Mouse (Mus musculus) liver, postnatal 0 days (tissue): ENCODE results near the gene Fam13c. TPM values are rescaled to one million over a fixed set of nuclear protein-coding genes. Genes with fewer than 3 reads are reported as not detected.

Source experiments
- ATAC-seq: fragments of 200-750 bp; cut with Nextera tagmentation; 2 replicates; pipeline ENCODE4 v1.8.0; 2017; ENCODE audit warnings: mild to moderate bottlenecking, moderate library complexity
- DNase-seq: peaks from one replicate; pipeline ENCODE4 v3.0.0-alpha.2; 2016
- H3K27ac ChIP-seq: fragments of 300-500 bp; sonication (generic); 2 replicates; pipeline ENCODE4 v1.5.1; 2014; ENCODE audit warnings: antibody characterized with exemption, moderate library complexity, mild to moderate bottlenecking, low read depth
- H3K27me3 ChIP-seq: fragments of 300-500 bp; sonication (generic); 2 replicates; pipeline ENCODE4 v1.6.1; 2014; ENCODE audit warnings: low read length, control low read depth, mixed read lengths; ENCODE audit not compliant: insufficient read depth
- H3K36me3 ChIP-seq: fragments of 300-500 bp; sonication (generic); replicated peaks from 2 replicates; pipeline ENCODE4 v1.6.1; 2014; ENCODE audit warnings: mild to moderate bottlenecking, control low read depth, low read length, moderate library complexity, mixed read lengths; ENCODE audit not compliant: insufficient read depth
- H3K4me1 ChIP-seq: fragments of 300-500 bp; sonication (generic); 2 replicates; pipeline ENCODE4 v1.6.1; 2014; ENCODE audit warnings: antibody characterized with exemption, mild to moderate bottlenecking, control low read depth; ENCODE audit not compliant: insufficient read depth
- H3K4me2 ChIP-seq: fragments of 300-500 bp; sonication (generic); 2 replicates; pipeline ENCODE4 v1.6.1; 2014; ENCODE audit warnings: low read depth, mild to moderate bottlenecking, low read length, moderate library complexity, mixed read lengths
- H3K4me3 ChIP-seq: fragments of 300-500 bp; sonication (generic); 2 replicates; pipeline ENCODE4 v1.5.1; 2014; ENCODE audit warnings: low read depth, low read length
- H3K9ac ChIP-seq: fragments of 300-500 bp; sonication (generic); replicated peaks from 2 replicates; pipeline ENCODE4 v1.6.1; 2014; ENCODE audit warnings: mild to moderate bottlenecking, moderate library complexity
- H3K9me3 ChIP-seq: fragments of 300-500 bp; sonication (generic); 2 replicates; pipeline ENCODE4 v1.6.1; 2016; ENCODE audit warnings: mild to moderate bottlenecking, control low read depth, low read length, mixed read lengths
- CTCF ChIP-seq: sonication (generic); IDR thresholded peaks from 2 replicates; pipeline ENCODE4 v1.5.1; 2016; ENCODE audit warnings: antibody characterized with exemption, low read depth
- EP300 ChIP-seq: IDR thresholded peaks from 2 replicates; pipeline ENCODE4 v1.6.1; 2016; ENCODE audit warnings: antibody characterized with exemption, low read depth, mild to moderate bottlenecking
- WGBS: fragments of 180-500 bp; shearing (Covaris S2); extraction: QIAGEN DNeasy Blood & Tissue Kit; methylation state at CpG from one replicate; pipeline ENCODE4 v1.1.7; 2014; ENCODE audit not compliant: insufficient replicate concordance; 5-methylcytosine and 5-hydroxymethylcytosine counted together
- polyA plus RNA-seq: library from polyadenylated mRNA; unstranded; fragments of >200 nt; fragmentation: Nextera tagmentation; extraction: Ambion mirVana; gene quantifications from 2 replicates; pipeline ENCODE4 v1.2.1, GENCODE M21; 2015

Fam13c gene
- polyA plus RNA-seq, 1 experiment from 2014 or later, result 0.22 TPM

GRCm38 (mm10) chr10:70455886-70456305, 15.6 kb downstream of the Fam13c start:
- Histone ChIP-seq H3K9ac (no peak overlapping the region), H3K36me3 (no peaks in the 10 kb centered on the region), H3K4me1 (no peaks in the 10 kb centered on the region), H3K27ac (no peak overlapping the region), H3K9me3 (no peaks in the 10 kb centered on the region), H3K4me3 (no peak overlapping the region), H3K4me2 (no peak overlapping the region), H3K27me3 (no peaks in the 10 kb centered on the region)
- DNase-seq (no peak), ATAC-seq (no peak)
- WGBS, result 83% methylated on average over 8 of the region's 8 CpGs
- TF ChIP-seq EP300 (no peak), CTCF (no peak)

- no peak for DNase-seq
- TF ChIP-seq EP300 (no peak), CTCF (no peak)
- 73% methylated on average over 11 of the region's 11 CpGs for WGBS
These were observed 18.4 kb downstream of the Fam13c start for GRCm38 (mm10) chr10:70458574-70459263.

GRCm38 (mm10) chr10:70465638-70466037, 25.4 kb downstream of the Fam13c start:
- Histone ChIP-seq H3K9ac (no peak overlapping the region), H3K27ac (no peak overlapping the region), H3K4me2 (no peak overlapping the region), H3K4me3 (no peak overlapping the region), H3K9me3 (no peaks in the 10 kb centered on the region), H3K4me1 (no peaks in the 10 kb centered on the region), H3K36me3 (no peaks in the 10 kb centered on the region), H3K27me3 (no peaks in the 10 kb centered on the region)
- TF ChIP-seq CTCF, result no peak
- TF ChIP-seq EP300, result no peak
- ATAC-seq (no peak), DNase-seq (no peak)
- WGBS, result 79% methylated on average over 7 of the region's 7 CpGs

More at GRCm38 (mm10) chr10:70458574-70459263, 18.4 kb downstream of the Fam13c start:
- H3K9ac ChIP-seq, result no peak overlapping the region
- H3K4me2 ChIP-seq, result no peak overlapping the region
- no peak overlapping the region for H3K27ac ChIP-seq
- no peaks in the 10 kb centered on the region for H3K36me3 ChIP-seq
- H3K4me3 ChIP-seq, result no peak overlapping the region
- H3K27me3 ChIP-seq, result no peaks in the 10 kb centered on the region
- no peak for ATAC-seq
- H3K4me1 ChIP-seq, result no peaks in the 10 kb centered on the region
- no peaks in the 10 kb centered on the region for H3K9me3 ChIP-seq

GRCm38 (mm10) chr10:70470836-70471235, 30.6 kb downstream of the Fam13c start:
- no peak overlapping the region for H3K27ac ChIP-seq
- no peak overlapping the region for H3K9ac ChIP-seq
- H3K9me3 ChIP-seq, result no peaks in the 10 kb centered on the region; the same call in 1 of the 2 replicates
- no peak for TF ChIP-seq CTCF
- no peak for TF ChIP-seq EP300
- no peaks in the 10 kb centered on the region for H3K36me3 ChIP-seq
- DNase-seq, result no peak
- no peak overlapping the region for H3K4me3 ChIP-seq
- WGBS, result 65% methylated on average over 1 of the region's 1 CpGs
- ATAC-seq, result no peak
- no peaks in the 10 kb centered on the region for H3K27me3 ChIP-seq
- H3K4me2 ChIP-seq, result no peak overlapping the region
- no peaks in the 10 kb centered on the region for H3K4me1 ChIP-seq

GRCm38 (mm10) chr10:70477741-70478145, 37.5 kb downstream of the Fam13c start:
- H3K4me2 ChIP-seq, result no peak overlapping the region
- no peaks in the 10 kb centered on the region for H3K27me3 ChIP-seq
- no peaks in the 10 kb centered on the region for H3K36me3 ChIP-seq
- no peak overlapping the region for H3K27ac ChIP-seq
- no peak overlapping the region for H3K9ac ChIP-seq
- H3K4me1 ChIP-seq, result no peaks in the 10 kb centered on the region
- TF ChIP-seq EP300 (no peak), CTCF (no peak)
- 87% methylated on average over 10 of the region's 10 CpGs for WGBS
- no peak for DNase-seq
- no peaks in the 10 kb centered on the region; the same call in 1 of the 2 replicates for H3K9me3 ChIP-seq
- H3K4me3 ChIP-seq, result no peak overlapping the region
- ATAC-seq, result no peak

GRCm38 (mm10) chr10:70483736-70484135, 43.5 kb downstream of the Fam13c start:
- Histone ChIP-seq H3K4me2 (no peak overlapping the region), H3K36me3 (no peaks in the 10 kb centered on the region), H3K9me3 (no peaks in the 10 kb centered on the region), H3K4me3 (no peak overlapping the region), H3K27me3 (no peaks in the 10 kb centered on the region), H3K9ac (no peak overlapping the region), H3K27ac (no peak overlapping the region), H3K4me1 (no peaks in the 10 kb centered on the region)
- 71% methylated on average over 6 of the region's 6 CpGs for WGBS
- DNase-seq, result no peak
- no peak for TF ChIP-seq EP300
- no peak for TF ChIP-seq CTCF
- no peak for ATAC-seq
